Mouse (Mus musculus) thymus, adult 18-20 months (tissue): Measurements from ENCODE around the gene Gfpt2.
"Not testable (repeated sequence)": the region's sequence is repeated elsewhere in the genome, so short reads cannot be mapped to it uniquely, and the experiment has no call there.

Source experiments
- DNase-seq, 2 experiments: peaks; one replicate each; pipeline ENCODE4 v3.0.0; 2022; ENCODE audit warnings: mixed read lengths in 2 of 2

The Gfpt2 gene

DNA sequence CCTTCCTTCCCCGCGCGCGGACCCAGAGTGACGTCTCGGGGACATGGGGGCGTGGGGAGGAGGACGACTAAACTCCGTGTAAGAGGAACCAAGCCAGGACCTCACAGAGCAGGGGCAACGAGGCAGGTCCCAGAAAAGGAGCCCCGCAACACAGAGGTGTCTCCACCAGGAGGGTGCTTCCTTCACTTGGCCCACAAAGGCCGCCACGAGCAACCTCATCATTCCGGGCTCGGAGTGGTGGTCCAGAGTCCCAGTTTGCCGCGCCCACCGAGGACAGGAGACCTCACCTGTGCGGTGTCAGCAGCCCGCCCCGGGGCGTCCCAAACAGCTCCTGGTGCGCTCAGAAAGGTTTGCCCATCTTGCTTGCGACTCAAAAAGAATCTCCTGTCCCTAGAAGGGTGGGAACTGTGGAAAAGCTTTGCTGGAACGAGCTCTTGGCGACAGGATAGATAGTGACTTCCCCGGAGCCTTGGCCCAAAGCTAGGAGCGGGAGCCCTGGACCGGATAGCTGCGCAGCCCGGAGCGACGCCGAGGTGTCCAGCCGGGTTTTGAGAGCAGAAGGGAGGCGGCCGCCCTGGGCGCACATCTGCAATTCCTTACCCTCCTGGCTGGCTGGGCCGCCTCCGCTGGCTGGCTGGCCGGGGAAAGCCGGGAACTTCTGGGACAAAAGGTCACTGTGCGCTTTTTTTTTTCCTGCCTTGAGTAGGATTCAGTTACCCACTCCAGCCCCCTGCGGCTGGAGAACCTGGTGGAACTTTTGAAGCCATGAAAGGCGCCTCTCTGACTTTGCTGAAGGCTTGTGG, 565 bp downstream of the Gfpt2 start:
- DNase-seq: no peak

DNA sequence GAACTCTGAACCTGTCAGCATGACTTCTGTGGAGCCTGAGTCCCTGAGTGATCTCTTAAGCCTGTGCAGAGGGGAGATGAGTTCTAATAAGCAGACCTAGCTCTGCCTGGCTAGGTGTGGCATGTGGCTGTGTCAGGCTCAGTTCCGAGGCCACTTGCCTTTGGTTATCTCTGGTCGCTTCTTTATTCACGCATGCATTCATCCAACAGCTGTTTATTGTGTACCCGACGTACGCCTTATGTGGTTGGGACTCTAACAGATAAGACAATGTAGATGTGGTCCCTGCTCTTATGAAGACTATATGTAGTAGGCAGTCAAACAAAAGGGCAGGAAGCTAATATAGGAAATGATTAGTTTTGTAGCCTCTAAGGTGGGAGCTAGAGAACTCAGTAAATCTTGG, 5.0 kb downstream of the Gfpt2 start:
- DNase-seq: no peak

DNA sequence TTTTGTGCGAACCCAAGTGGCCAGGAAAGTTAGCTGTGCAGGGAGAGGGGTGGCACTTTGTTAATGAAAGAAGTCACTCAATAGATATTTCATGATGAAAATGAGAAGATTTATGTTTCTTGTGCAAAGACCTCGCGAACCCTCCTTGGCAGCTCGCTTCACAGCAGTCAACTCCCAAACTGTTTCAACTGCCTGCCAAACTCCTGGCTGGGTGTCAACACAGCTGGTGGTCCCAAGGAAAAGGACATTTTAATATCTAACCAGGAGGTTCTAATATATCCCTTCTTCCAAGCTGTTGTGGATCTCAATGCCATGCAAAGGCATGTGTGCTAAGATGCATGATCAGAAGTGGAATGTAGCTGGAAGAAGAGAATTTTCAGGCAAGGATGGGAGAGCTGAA, 7.5 kb downstream of the Gfpt2 start:
- DNase-seq: no peak

DNA sequence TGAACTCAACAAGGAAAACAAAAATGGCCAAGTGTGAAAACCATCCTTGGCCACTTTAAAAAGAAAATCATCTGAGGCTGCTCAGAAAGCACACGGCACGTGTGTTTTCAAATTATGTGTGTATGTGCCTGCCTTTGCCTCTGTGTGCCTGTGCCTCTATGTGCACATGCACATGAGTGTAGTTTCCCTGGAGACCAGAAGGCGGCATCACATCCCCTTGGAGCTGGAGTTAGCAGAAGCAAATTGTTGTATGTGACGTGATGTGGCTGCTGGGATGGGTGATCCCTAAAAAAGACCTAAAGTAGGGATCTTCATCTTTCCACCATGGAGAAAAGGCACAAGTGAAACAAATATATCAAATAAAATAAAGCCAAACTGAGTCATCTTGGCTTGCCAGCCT, 9.8 kb downstream of the Gfpt2 start:
- no peak for DNase-seq

DNA sequence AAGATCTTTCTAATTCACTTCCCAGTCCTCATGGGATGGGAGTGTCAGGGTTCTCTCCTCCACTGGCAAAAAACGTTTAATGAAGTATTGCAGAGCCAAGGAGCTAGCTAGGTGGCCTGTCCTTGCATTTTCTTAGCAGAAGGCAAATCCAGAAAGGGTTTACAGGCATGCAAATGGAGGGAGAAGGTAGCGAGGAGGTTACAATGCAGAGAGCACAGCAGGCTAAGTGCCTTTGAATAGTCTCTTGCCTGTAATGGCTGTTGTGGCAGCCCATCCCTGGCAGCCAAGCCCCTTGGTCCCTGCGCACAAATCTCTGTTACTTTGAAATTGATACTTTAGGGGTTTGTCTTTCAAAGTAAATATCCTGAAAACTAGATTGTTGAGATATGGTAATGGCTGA, 12.2 kb downstream of the Gfpt2 start:
- no peak for DNase-seq

DNA sequence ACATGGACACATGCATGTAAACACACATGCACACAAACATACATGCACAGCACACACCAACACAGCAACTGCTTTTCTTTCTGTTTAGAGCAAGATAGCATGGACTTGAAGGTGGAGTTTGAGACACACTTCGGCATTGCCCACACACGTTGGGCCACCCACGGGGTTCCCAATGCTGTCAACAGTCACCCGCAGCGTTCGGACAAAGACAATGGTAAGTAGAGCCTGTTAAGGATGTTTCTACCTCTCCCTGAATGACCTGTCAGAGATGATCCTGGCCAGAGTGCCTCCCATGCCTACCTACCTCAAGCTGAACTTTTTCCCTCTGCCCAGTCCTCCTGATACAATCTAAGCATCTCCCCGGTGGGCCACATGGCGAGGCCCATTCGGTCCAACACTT, 15.0 kb downstream of the Gfpt2 start:
- DNase-seq: no peak

DNA sequence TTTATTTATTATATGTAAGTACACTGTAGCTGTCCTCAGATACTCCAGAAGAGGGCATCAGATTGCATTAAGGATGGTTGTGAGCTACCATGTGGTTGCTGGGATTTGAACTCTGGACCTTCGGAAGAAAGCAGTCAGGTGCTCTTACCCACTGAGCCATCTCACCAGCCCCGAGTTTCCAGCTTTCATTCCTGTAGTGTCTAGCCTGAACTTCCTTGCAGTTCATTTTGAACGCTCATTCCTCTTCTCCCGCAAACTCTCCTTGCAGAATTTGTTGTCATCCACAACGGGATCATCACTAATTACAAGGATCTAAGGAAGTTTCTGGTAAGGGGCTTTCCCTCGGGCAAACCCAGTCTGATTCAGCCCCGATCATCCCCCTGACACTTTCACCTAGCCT, 16.7 kb downstream of the Gfpt2 start:
- not testable (repeated sequence) for DNase-seq

DNA sequence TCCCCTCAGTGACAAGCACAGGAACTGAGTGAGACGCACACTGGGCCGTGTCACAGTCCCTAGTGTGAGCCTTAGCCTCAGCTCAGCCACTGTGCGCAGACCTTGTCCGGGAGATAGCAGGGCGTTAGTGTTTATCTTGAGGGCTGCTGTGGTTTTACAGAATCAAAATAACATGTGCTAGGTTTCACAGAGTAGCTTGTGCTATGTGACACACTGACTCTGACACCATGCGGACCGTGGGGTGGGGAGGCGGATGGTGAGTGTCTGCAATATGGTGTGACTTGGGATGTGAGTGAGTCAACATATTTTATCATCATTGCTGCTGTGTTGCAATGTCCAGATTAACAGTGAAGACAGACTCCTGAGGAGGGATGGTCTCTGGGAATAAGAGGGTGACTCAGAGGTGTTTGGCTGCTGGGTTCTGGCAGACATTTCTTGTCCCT, 17.1 kb downstream of the Gfpt2 start:
- no peak for DNase-seq

DNA sequence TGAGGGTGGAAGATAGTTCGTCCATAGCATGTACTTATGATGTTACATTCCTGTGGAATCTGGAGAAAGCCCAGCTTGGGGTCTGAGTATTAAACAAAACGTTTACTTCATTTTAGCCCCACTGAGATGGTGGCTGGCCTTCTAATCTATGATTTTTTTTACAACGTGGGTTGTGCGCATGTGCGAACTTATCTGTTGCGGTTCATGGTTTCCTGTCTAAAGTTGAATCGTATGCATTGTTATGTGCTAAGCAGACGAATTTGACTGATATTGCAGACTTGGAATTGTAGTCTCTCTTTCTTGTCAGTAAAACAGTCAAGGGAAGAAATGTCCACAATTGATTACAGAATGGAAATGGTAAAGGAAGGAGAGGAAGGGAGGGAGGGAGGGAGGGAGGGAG, 17.9 kb downstream of the Gfpt2 start:
- DNase-seq: no peak

DNA sequence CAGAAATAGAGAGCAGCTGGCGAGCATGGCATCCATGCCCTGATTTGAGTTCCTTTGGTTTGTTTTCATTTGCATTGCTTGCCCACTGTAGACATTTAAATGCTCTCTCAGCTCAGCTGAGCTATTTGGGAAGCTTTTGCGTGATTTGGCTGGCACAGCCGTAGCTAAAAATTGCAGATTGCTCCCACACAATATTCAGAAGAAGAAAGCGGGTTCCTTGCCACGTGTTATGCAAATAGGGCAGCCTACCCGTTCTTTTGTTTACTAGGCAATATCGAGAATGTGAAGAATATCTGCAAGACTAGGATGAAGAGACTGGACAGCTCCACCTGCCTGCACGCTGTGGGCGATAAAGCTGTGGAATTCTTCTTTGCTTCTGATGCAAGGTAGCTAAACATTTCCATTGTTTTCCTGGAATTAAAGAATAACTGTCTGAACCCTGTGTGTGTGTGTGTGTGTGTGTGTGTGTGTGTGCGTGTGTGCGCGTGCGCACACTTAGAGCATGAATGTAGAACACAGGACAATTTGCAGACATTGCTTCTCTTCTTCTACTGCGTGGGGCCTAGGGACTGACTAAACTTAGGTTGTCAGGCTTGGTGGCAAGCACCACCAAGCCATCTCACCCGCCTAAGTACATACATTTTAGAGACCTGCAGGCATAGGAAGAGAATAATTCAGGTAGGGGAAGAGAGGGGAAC, 25.0 kb downstream of the Gfpt2 start:
- DNase-seq: no peak

DNA sequence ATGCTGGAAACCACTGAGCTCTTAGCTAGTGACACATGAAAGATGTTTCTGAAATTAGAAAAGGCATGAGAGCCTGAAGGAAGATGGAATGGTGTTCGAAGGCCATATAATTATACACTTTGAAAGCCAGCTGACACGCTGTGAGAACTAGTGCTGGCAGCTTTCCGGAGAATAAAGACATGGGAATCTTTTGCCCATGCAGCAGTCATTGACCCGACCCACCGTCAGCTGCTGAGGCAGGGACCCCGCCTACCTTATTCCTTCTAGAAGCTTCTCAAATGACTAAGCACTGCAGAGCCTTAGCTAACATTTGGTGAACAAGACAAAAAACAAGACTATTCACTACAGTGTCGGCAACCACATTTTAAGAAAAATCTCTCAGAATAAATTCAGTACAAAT, 25.7 kb downstream of the Gfpt2 start:
- DNase-seq: no peak

DNA sequence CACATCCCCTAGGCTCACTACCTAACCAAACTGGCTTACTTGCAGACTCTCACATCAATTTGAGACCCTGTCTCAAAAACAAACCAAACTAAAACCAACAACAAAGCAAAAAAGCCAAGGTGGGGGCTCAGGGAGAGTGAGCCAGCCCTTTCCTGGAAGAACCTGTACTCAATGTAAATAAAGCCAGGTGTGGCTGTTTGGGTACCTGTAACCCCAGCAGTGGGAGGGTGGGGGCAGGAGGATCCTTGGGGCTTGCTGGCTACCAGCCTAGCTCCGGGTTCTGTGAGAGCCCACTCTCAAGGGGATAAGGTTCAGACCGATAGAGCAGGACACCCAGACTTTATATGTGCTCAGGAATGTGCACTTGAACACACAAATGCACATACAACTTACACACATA, 26.9 kb downstream of the Gfpt2 start:
- no peak for DNase-seq

DNA sequence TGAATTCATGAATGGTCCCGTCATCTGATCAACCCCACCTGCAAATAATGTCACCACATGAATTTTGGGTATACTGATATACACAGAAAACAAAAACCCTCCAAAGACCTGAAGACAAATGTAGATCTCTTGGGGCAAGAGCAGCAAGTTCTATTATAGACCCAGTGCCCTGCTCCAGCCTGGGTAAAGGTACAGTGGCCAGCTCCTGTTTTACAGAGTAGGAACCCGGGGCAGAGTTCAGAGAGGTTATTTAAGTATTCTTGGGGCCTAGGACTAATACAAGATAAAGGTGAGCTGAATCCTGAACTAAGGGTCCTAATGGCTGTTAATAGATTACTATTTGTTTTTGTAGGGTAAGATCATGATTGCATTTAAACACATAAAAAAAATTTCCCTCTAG, 27.6 kb downstream of the Gfpt2 start:
- no peak for DNase-seq

DNA sequence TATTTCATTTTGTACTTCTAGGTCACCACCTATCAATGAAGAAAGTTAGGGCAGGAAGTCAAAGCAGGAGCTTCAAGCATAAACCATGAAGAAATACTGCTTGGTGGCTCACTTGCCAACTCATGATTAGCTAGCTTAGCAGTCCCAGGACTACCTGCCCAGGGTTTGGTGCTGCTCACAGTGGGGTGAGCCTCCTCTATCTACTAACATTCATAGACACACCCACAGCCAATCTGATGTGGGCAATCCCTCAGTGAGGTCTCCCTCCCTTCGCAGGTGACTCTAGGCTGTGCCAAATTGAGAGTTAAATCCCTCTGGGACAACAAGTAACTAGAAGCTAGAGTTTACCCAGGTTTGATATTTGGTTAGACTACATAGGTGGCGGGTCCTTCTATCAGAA, 28.4 kb downstream of the Gfpt2 start:
- no peak for DNase-seq

DNA sequence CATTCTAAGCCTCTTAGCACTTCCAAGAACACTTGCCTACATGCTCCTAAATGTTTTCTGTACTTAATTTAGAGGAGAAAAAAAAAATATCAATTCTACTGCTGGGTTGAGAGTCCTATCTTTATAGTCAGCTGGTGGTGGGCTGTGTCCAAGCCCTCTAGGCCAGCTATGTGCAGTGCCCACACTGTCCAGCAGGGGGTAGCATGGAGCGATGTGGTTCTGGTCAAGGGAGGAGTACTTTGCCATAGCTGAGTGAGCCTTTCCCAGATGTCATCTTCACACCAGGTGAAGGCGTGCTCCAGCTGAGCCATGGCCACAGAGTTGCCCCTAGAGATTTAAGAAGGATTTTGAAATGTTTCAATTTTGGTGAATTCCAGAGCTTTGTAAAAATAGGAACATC, 30.9 kb downstream of the Gfpt2 start:
- peak; percentile 23 to 53 for DNase-seq

DNA sequence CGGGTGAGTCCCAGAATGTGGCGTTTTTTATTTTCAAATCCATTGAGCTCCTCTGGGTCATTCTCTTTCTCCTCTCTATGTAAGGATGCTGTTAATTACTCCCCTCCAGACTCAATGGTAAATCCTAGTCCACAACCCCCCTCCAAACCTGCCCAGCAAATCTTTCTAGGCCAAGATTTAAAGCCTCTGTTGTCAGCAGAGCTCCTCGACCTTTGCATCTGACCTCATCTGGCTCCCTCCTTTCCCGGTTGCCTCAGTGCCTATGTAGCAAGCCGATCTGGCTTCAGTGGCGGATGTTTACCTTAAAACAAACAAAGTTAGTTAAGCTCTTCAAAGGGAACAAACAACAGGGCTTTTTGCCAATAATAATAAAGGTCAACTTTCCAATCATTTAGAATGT, 33.3 kb downstream of the Gfpt2 start:
- no peak for DNase-seq

DNA sequence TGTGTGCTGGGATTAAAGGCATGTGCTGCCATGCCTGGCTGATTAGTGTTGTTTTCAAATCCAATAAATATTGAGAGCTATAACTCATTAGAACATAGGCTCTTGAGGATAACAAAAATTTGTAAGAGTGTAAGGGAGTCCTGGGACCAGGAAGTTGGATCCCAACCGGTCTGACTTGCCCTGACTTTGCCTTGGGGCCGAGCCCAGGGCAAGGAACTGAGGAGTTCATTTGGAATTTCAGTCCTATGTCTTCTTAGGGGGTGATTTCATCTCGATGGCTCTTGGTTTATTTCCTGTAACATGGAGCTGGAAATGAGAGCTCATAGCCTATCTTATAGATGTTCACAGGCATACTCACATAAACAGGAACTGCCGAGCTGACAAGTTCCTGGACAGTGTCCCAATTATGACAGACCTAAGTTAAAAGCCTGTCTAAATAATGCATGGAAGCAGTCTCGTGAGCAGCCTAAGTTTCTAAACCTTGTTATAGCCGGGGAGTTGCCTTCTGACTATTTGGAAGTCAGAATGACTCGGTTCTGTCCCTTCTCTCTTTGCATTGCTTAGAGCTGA, 35.3 kb downstream of the Gfpt2 start:
- DNase-seq: no peak

DNA sequence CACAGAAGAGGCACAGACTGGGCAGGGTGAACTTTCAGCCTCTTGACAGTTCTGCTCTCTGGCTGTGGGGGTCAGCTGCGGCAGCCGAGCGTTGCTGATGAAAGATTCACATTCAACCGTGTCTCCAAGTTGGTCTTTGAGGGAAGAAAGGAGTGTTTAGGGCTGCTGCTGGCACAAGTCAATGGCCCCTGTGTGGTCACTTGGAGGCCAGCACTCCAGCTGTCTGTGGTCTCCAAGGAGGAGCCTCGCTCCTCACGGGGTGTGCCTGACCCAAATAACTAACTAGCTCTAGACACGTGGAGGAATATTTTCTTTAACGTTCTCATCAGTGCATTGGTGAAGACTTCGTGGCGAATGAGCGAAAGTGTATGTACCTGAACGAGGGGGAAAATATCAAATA, 38.0 kb downstream of the Gfpt2 start:
- DNase-seq: no peak

DNA sequence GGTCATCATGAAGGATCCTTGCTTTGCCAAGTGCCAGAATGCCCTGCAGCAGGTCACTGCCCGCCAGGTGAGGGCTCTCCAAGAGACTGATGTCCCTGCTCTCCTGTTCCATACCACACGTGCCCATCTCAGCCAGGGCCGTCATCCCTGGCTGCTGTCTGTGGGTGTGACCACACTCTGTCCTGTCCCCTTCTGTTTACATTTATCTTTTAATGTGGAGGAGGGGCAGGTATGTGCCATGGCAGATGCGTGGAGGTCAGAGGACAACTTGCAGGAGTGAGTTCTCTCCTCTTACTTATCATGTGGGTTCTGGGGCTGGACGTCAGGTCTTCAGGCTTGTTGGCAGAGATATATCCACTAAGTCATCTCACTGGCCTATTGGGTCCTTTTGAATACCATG, 39.0 kb downstream of the Gfpt2 start:
- DNase-seq: no peak

DNA sequence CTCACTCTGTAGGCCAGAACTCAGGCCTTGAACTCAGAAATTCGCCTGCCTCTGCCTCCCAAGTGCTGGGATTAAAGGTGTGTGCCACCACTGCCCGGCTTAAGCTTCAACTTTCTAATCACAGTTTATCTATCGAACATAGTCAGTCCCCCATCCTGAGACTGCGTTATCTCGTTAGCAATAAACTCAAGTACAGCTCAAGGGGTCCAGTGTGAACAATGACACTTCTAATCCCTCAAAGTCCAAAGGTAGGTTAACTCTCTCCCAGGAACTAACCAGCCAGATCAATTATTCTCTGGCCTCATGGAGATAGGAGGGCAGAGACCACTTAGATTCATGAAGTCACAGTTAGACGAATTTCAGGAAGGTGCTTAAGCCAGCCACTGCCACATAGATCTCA, 40.3 kb downstream of the Gfpt2 start:
- DNase-seq: no peak

DNA sequence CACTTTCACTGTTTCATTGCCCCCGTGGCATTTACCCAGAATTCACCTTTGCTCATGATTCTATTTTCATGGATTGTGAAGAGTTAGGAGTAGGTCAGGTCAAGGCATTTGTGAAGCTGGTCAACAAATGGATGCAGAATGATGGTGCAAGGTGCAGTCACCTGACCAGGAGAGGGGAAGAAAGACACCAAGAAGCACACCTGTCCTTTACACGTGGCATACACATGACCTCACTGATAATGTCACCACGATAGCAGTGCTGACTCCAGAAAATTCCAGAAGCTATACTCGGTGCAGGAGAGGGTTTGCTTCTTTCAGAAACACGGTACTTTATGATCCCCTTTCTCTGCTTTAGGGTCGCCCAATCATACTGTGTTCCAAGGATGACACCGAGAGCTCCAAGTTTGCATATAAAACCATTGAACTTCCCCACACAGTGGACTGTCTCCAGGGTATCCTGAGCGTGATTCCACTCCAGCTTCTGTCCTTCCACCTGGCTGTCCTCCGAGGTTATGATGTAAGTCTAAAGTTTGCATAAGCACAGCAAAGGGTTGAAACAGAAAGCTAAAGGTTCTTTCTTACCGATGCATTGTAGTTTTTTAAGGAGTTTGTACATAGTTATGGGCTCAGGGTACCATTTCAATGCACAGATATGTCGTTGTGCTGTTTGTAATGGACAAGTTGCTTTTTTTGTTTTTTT, 41.4 kb downstream of the Gfpt2 start:
- no peak for DNase-seq

DNA sequence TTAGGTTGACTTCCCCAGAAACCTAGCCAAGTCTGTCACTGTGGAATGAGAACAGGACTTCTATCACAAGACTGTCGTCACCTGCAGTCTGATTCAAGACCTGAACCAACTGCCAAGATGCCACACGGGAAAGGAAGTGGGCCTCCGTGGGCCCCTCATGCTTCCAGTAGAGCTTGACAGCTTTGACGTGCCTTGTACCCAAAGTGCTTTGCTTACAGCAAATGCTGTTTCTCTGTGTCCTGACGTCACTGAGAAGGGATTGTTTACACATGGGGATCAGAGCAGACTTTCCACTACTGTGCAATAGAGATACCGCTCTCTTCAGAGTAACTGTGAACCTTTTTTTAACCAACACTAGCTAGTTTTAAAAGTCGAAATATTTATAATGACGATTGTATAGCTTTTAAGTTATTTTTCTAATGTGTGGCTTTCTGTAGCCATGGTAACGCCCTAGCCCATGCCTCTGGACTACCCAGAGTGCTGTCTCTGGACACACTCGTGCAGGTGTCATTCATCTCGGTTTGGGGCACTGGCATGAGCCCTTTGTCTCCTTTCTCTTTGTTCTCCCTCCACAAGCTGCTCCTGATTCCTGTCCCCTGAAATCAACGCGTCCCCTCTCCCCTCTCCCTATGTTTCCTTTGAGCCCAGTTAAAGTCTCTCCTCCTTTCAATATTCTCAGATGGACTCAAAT, 43.9 kb downstream of the Gfpt2 start:
- peak; percentile 14 to 50 for DNase-seq

DNA sequence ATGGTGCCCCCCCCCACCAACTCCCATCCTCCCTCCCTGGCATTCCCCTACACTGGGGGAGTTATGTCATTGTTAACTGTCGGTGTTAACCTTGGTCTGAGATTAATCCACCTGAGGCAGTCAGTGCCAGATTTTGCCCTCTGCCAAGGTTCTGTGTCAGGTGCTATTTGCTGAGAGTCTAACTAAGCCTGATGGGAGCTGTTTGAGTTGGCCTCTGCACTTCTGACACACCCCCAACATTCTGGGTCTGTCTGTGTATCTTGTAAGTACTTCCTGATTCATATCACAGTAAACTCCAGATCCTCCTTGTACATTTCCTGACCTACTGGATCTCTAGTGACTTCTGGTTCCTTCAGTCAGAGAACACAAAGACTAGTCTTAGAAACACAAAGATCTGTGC, 46.7 kb downstream of the Gfpt2 start:
- no peak for DNase-seq
